Mouse (Mus musculus): ENCODE measurements around the gene Nckap5l. TPM values are rescaled to one million over a fixed set of nuclear protein-coding genes. Genes with fewer than 3 reads are reported as not detected.

The Nckap5l gene
- total RNA-seq, 1 experiment from 2014 or later, result 2.0 TPM

GRCm38 (mm10) chr15:99376240-99376639, 81.3 kb downstream of the Nckap5l start:
- ATAC-seq (ENCODE audit: extremely low read depth, insufficient number of reproducible peaks, low FRiP score, poor library complexity, severe bottlenecking), result no peak

- no peak for ATAC-seq (ENCODE audit: extremely low read depth, insufficient number of reproducible peaks, low FRiP score, poor library complexity, severe bottlenecking)
These were observed 82.0 kb downstream of the Nckap5l start for GRCm38 (mm10) chr15:99375581-99375980.

- no peak for ATAC-seq (ENCODE audit: extremely low read depth, insufficient number of reproducible peaks, low FRiP score, poor library complexity, severe bottlenecking)
These were observed 82.5 kb downstream of the Nckap5l start for GRCm38 (mm10) chr15:99375036-99375435.

- no peak for ATAC-seq (ENCODE audit: extremely low read depth, insufficient number of reproducible peaks, low FRiP score, poor library complexity, severe bottlenecking)
These were observed 84.8 kb downstream of the Nckap5l start for GRCm38 (mm10) chr15:99372761-99373160.

Other genes starting within 250 kb of the Nckap5l start
- 0.12 TPM in 1 of 2 replicates, not detected in the other for gene Kcnh3, start 232.9 kb downstream of the Nckap5l start, total RNA-seq (2017)
- gene Mcrs1, start 205.8 kb downstream of the Nckap5l start, total RNA-seq (2017), result 37.9 and 43.1 TPM in 2 replicates
- gene Prpf40b, start 162.7 kb downstream of the Nckap5l start, total RNA-seq (2017), result 6.1 and 13.2 TPM in 2 replicates
- gene Fam186b, start 161.9 kb downstream of the Nckap5l start, total RNA-seq (2017), result not detected in 2 replicates
- 32.8 and 34.3 TPM in 2 replicates for gene Fmnl3, start 87.3 kb downstream of the Nckap5l start, total RNA-seq (2017)
- gene Tmbim6, start 64.9 kb downstream of the Nckap5l start, total RNA-seq (2017), result 314 and 339 TPM in 2 replicates
- gene Bcdin3d, start 17.0 kb upstream of the Nckap5l start, total RNA-seq (2017), result 9.1 and 11.3 TPM in 2 replicates
- not detected in 2 replicates for gene Faim2, start 70.4 kb upstream of the Nckap5l start, total RNA-seq (2017)
- gene Aqp2, start 121.3 kb upstream of the Nckap5l start, total RNA-seq (2017), result not detected in 2 replicates
- gene Aqp5, start 133.0 kb upstream of the Nckap5l start, total RNA-seq (2017), result not detected in 2 replicates
- not detected in 2 replicates for gene Aqp6, start 143.7 kb upstream of the Nckap5l start, total RNA-seq (2017)
- gene Racgap1, start 193.9 kb upstream of the Nckap5l start, total RNA-seq (2017), result 6.6 and 8.5 TPM in 2 replicates
- gene Asic1, start 212.6 kb upstream of the Nckap5l start, total RNA-seq (2017), result 0.23 TPM in 1 of 2 replicates, not detected in the other
- gene Smarcd1, start 244.4 kb upstream of the Nckap5l start, total RNA-seq (2017), result 28.9 and 29.6 TPM in 2 replicates
- not detected in 2 replicates for gene Gm17349, start 247.7 kb upstream of the Nckap5l start, total RNA-seq (2017)